Mouse (Mus musculus): ENCODE results near the gene Soat2. TPM values are rescaled to one million over a fixed set of nuclear protein-coding genes. Genes with fewer than 3 reads are reported as not detected.
A peak's percentile ranks its signal among the peaks of the same experiment; 100 is the strongest.

The Soat2 gene
- total RNA-seq, 1 experiment from 2014 or later: 13.3 TPM

DNA sequence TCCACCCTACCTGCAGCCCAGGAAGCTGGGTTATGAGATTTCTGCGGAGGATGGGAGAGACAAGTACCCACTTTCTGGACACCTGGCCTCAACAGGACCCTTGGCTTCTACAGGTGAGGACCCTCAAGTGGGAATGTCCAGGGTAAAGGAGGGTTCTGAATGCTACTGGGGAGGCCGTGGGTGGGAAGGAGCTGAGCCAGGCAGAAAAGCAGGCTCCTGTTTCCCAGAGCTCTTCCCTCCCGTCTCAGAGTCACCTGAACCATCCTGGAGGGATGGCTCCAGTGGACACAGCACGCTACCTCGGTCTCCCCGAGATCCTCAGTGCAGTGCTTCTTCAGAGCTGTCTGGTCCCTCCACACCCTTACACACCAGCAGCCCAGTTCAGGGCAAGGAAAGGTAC is 38.1 kb upstream of the Soat2 start:
- no peak for ATAC-seq (ENCODE audit: extremely low read depth, insufficient number of reproducible peaks, low FRiP score, poor library complexity, severe bottlenecking)

DNA sequence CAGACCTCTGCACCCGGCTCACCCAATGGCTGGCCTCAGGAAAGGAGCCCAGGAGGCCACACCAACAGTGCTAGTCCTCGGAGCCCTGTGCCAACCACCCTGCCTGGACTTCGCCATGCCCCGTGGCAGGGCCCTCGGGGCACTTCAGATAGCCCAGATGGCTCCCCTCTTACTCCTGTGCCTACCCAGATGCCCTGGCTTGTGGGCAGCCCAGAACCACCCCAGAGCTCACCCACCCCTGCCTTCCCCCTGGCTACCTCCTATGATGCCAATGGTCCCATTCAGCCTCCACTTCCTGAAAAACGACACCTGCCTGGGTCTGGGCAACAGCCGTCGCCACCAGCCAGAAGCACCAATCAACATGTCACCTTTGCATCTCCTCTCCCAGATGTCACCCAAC is 37.5 kb upstream of the Soat2 start:
- no peak for ATAC-seq (ENCODE audit: extremely low read depth, insufficient number of reproducible peaks, low FRiP score, poor library complexity, severe bottlenecking)

DNA sequence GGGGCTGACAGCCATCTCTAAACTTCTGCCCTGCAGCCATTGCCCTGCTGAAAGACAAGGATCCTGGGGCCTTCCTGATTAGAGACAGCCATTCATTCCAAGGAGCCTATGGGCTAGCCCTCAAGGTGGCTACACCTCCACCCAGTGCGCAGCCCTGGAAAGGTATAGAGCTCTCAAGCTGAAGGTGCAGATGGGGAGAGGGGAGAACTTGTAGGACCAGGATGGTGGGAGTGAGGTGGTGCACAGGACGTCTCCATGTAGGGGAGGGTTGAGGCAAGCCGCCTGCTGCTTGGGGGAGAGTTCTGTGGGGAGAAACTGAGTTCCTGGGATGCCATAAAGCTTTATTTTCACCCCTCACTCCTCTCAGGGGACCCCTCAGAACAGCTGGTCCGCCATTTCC is 36.7 kb upstream of the Soat2 start:
- ATAC-seq (ENCODE audit: extremely low read depth, insufficient number of reproducible peaks, low FRiP score, poor library complexity, severe bottlenecking): no peak

DNA sequence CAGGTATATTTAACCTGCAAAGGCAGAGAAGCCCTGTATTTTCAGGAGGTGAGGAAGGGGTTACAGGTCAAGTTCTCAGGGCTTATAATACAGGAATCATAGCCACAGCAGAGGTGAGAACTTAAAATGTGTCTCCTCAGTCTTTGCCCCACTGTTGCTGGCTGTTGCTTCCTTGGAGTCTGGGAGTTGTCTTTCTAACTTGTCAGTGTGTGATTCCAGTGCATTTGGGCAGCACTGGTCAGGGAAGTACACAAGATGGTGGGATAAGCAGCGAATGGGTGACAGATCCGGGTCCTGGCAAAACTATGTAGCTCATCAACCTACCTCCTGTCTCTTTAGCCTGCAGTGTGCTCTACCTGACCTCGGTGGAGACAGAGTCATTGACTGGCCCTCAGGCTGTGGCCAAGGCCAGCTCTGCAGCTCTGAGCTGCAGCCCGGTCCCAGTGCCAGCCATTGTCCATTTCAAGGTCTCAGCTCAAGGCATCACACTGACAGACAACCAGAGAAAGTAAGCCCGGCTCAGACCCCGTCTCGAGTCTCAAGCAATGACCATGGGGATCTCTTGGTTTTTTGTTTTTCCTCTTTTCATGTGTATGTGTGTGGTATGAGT is 35.6 kb upstream of the Soat2 start:
- no peak for ATAC-seq (ENCODE audit: extremely low read depth, insufficient number of reproducible peaks, low FRiP score, poor library complexity, severe bottlenecking)

DNA sequence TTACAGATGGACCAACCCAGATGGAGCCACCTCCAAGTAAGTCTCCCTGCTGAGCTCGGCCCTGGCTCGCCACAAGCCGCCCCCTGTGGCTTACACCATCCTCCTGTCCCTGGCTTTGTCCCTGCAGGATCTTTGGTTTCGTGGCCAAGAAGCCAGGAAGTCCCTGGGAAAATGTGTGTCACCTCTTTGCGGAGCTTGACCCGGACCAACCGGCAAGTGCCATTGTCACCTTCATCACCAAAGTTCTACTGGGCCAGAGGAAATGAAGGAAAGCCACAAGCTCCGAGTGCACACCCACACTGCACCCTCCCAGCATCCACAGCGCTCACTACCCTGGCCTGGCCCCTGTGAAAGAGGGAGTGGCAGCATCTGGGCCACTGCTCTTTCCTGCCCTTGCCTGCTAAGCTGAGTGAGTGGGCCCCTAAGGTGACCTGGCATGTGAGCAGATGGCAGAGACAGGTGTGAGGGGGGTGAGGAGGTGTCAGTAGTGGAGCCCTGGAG is 34.5 kb upstream of the Soat2 start:
- no peak for ATAC-seq (ENCODE audit: extremely low read depth, insufficient number of reproducible peaks, low FRiP score, poor library complexity, severe bottlenecking)

DNA sequence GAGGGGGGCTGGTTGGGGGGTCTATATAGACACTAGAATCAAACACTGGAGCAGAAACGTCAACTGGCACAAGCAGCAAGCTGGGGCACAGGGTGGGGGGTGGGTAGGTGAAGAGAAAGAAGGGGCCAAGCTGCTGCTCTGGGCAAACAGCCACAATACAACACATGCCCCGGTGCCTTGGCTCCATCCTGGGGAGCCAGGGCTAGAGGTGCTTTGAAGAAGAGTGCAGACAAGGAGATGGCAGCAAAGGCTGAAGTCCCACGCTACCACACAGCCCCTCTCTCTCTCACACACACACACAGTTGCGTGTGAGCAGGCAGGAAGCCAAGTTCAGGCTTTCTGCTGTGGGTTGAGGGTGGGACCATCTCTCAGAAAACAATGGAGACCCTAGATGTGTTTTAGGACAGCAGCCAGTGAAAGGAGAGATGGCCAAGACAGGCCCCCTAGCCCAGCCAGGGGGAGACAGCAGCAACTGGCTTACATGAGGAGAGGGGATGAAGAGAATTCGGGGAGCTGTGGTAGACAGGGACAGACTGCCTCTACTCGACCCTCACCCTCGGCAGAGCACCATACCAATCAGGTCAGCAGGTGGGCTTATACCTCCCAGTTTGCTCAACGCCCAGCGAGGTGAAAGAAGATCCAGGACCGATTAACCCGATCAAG is 33.4 kb upstream of the Soat2 start:
- no peak for ATAC-seq (ENCODE audit: extremely low read depth, insufficient number of reproducible peaks, low FRiP score, poor library complexity, severe bottlenecking)

DNA sequence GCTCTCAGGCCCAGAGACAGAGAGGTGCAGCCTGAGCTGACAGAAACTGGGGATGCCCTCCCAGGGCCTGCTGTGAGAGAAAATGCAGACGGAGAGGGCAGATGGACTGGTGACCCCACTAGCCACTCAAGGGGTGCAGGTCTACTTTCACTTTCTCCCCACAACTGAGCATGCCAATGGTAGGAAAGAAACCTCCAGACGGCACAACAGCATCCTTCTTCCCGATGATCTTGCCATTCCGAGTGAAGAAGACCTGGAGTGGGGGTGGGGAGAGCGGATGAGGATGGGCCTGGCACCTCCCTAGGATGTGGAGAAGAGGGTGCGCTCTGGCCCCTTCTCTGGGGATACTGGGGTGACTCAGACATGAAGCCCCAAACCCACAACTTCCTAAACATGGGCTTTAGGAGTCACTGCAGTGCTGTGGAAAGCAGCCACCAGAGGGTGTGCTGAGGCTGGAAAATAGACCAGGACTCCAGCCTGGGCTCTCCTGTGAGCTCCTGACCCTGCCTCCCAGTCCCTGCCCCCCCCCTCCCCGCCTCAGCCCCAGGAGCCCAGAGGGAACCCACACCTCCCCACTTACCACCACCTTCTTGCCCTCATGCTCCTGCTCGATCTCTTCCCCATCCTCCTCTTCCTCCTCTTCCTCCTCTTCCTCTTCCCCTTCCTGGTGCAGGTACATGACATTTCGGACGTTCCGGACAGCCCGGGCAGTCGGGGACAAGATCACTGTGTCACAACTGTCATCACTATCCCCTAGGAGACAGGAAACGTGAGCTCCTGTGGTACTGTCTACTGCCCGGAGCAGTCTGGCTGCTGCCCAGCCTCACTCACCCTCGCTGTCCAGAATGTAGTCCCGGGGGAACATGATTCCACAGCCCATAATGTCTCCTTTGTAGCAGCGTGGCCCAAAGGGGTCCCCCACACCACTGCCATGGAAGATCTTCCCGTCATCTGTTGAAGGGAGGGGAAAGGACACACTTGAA is 32.6 kb upstream of the Soat2 start:
- no peak for ATAC-seq (ENCODE audit: extremely low read depth, insufficient number of reproducible peaks, low FRiP score, poor library complexity, severe bottlenecking)

DNA sequence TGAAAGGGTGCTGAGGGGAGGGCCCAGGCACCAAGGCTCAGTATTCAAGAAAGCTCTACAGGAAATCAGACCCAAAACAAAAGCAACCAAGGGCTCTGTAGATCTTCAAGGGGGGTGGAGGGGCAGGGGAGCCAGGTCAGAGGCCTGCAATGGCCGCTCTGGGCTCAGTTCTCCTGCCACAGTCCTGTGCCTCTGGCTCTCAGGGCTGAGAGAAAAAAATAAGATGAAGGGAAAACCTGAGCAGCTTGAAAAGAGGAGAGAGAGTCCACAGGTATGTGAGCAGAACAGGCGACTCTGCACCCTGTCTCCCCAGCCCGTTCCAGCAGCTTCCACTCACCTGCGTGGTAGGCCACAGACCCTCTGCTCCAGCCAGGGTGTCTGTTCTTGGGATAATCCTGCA is 31.7 kb upstream of the Soat2 start:
- ATAC-seq (ENCODE audit: extremely low read depth, insufficient number of reproducible peaks, low FRiP score, poor library complexity, severe bottlenecking): no peak

DNA sequence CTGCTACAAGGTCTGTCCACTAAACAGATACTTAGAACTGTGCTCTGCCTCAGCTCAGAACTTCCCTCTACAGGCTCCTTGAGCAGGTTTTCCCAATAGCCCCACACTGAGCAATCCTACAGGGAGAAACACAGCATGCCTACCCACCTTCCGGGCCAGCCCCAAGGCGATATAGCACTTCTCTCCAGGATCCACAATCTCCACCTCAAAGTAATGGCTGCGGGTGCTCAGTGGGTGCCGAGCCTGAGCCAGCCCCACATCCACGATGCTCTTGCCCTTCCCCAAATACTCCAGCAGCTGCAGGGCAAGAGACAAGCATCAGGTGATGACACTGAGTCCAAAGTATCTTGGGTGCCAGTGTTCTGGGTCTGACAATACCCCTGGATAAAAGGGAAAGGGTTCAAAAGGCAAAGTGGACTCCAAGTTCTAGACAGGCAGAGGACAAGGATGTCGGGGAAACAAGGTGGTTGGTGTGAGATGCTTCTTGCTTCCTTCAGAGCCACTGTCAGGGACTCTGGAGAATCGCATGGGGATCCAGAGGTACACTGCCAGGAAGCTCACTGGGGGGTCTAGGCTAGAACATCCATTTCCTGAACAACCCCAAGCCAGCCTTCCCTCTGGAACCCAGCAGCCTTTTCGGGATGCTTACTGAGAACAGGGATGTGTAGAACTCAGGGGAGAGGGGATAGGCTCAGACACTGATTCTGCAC is 31.1 kb upstream of the Soat2 start:
- no peak for ATAC-seq (ENCODE audit: extremely low read depth, insufficient number of reproducible peaks, low FRiP score, poor library complexity, severe bottlenecking)

DNA sequence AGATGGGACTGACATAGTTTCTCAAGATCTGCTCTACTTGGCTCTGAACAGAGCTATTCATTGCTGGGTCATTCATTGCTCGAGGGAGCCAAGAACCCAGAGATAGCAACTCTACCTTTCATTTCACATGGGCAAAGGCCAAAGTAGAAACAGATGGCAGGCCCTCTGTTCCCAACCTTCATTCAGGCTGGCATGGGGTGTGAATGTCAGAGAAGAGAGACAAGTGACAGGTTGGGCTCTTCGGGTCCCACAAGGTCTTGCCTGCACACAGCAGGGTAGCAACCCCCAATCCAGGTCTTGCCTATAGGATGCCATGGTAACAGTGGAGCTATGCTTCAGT is 30.5 kb upstream of the Soat2 start:
- ATAC-seq (ENCODE audit: extremely low read depth, insufficient number of reproducible peaks, low FRiP score, poor library complexity, severe bottlenecking): no peak

DNA sequence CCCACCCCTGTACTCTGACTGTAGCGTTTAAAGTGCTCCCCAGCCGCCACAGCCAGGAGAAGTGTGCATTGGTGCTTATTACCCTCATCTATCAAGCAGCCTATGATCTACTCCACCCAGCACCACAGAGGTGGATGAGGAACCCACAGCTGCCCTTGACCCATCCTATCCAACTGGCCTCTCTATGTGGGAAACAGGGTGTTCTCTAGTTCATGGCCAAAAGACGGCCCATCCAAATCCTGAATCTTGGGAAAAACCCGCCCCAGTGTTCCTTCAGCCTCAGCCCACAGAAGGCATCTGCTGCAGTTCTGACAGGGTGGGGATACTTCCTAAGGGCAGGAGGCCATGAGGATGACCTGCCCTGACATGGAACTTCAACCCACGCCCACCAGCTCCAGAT is 29.8 kb upstream of the Soat2 start:
- ATAC-seq (ENCODE audit: extremely low read depth, insufficient number of reproducible peaks, low FRiP score, poor library complexity, severe bottlenecking): no peak

DNA sequence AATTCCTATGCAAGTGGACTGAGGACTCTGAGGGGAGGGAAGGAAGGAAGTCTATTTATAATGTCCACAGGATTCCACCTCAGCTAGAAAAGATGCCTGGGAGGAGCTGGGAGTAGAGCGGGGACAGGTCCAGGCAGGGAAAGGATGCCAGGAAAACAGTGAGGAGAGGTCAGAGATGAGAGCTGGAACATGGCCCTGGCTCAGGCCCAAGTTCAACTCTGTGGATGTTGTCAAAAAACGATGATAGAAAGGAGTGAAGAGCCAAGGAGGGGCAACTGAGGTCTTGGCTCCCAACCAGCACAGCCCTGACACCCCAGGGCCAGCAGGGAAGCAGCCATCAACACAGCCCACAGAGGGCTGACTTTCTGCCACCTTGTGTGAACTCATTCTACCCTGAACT is 24.0 kb upstream of the Soat2 start:
- no peak for ATAC-seq (ENCODE audit: extremely low read depth, insufficient number of reproducible peaks, low FRiP score, poor library complexity, severe bottlenecking)

DNA sequence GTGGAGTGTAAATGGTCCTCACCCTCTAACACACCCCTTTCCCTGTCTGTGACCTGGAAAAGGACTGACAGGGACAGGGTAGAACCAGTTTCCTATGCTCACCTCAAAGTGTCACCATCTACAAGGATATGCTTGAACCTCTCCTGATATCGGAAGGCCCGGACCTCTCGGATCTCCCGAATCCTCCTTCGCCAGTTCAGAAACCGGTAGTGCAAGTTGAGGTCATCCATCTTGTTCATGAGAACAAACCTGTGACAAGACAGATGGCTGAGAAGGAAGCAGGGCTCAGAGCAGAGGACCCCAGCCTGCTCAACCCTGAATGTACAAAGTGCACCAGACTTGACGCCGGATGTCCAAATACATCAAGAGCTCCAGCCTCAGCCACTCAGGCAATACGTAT is 17.0 kb upstream of the Soat2 start:
- ATAC-seq (ENCODE audit: extremely low read depth, insufficient number of reproducible peaks, low FRiP score, poor library complexity, severe bottlenecking): no peak

DNA sequence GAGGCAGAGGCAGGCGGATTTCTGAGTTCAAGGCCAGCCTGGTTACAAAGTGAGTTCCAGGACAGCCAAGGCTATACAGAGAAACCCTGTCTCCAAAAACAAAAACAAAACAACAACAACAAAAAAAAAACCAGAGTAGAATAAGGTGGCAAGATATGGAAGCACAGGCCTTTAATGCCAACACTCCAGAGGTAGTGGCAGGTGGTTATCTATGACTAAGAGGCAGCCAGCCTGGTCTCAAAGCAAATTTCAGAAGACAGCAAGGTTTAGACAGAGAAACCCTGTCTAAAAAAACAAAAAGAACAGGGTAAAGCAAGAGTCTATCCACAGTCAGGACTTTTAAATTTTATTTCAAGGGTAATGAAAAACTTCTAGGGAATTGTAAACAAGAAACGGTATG is 15.6 kb upstream of the Soat2 start:
- ATAC-seq (ENCODE audit: extremely low read depth, insufficient number of reproducible peaks, low FRiP score, poor library complexity, severe bottlenecking): no peak

DNA sequence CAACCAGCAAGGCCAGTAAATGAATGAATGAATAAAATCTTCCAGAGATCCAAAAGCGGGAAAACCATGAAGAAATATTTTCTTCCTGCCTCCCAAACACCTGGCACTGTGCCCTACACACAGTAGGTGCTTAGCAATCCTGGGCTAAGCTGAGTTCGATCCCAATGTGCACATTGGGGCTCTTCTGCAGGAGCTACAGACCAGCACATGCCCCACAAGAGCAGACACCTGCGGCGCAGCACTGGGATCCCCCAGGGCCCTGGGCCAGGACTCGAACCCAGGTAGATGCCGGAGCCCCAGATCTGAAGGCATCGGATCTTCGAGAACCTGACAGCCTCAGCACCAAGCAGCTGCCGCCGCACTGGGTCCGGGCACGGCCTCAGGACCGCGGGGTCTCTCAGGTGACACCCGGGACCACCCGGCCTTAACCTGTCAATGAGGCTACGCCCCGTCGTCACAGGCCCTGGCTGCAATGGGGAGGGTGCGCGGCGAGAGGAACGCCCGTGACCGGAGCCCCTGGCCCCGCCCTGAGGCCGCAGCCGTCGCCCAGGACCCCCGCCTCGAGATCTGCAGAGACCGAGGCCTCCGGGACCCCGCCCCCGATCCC is 14.7 kb upstream of the Soat2 start:
- no peak for ATAC-seq (ENCODE audit: extremely low read depth, insufficient number of reproducible peaks, low FRiP score, poor library complexity, severe bottlenecking)

DNA sequence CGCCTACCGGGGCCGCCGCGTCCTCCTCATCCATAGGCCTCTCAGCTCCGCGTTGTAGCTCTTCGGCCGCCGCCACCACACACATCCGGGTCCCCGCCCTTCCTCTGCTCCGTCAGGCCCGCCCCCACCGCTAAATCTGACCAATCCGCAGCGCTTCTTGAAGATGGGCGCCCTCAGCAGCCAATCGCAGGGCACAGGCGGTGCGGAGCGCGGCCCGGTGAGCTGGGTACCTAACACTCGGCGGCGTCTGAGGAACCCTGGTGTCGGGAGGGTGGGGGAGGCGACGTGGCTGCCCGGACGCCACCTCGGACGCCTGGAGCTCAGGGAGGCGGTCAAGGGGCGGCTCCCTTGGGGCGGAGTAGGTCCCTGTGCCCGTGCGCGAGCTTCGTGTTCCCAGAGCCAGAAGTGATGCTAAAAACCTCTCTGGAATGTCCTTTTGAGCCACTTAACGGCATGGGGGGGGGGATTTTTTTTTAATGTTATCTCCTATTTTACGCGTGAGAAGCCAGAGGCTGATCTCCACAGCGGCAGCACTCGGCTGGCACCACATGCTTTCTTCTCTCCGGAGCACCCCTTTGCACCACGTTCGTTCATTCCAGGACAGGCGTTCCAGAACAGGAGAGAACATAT is 14.1 kb upstream of the Soat2 start, which contains the start of gene Spryd3:
Gene Spryd3 (minus strand): TSS at position 106 of the 630 bp plus-strand sequence.
- ATAC-seq (ENCODE audit: extremely low read depth, insufficient number of reproducible peaks, low FRiP score, poor library complexity, severe bottlenecking): peak; percentile 99

DNA sequence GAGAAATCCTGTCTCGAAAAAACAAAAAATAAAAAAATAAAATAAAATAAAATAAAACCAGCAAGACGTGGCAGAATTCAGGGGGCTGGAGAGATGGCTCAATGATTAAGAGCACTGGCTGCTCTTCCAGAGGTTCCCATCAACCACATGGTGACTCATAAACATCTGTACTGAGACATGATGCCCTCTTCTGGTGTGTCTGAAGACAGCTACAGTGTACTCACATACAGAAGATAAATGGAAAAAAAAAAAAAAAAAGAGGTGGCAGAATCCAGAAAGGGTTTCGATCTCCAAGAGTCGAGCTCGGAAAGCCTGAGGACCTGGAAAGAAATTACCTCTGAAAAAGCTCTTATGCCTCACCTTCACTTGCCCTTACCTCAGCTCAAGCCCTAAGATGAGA is 9.2 kb upstream of the Soat2 start:
- ATAC-seq (ENCODE audit: extremely low read depth, insufficient number of reproducible peaks, low FRiP score, poor library complexity, severe bottlenecking): no peak

Data from neutrophil, adult 5-6 weeks (primary cell).